8 mouse cellular contexts compared by ENCODE assay signal in genomic region chr5:136061567-136061966, GRCm38 (mm10). TPM values are rescaled to one million over a fixed set of nuclear protein-coding genes. Genes with fewer than 3 reads are reported as not detected.
DNase-seq lines count a peak whose midpoint lies in the region; ATAC-seq and TF ChIP-seq lines count a peak whose summit lies in the region.

No protein-coding gene starts in this region.

- intact Hi-C loops in gastrocnemius, postnatal 14 days (cut with DNase I; ENCODE audit: low total_unique reads): no loop called here

- peak overlapping the region; percentile 10; the same call in 1 of the 2 replicates for H3K27ac ChIP-seq in midbrain, embryonic 10.5 days (replicated peaks)
- no peak overlapping the region for H3K27ac ChIP-seq in midbrain, embryonic 15.5 days
- H3K27ac ChIP-seq in kidney, embryonic 16.5 days (ENCODE audit: low read length): no peak overlapping the region
- no peak overlapping the region for H3K27ac ChIP-seq in liver, embryonic 14.5 days

- no peaks in the 10 kb centered on the region for H3K36me3 ChIP-seq in midbrain, embryonic 10.5 days
- no peaks in the 10 kb centered on the region for H3K36me3 ChIP-seq in midbrain, embryonic 15.5 days (replicated peaks)
- no peaks in the 10 kb centered on the region for H3K36me3 ChIP-seq in kidney, embryonic 16.5 days (ENCODE audit: insufficient read depth, low read length)
- H3K36me3 ChIP-seq in liver, embryonic 14.5 days (replicated peaks; ENCODE audit: control insufficient read depth, insufficient read depth, low read depth): no peaks in the 10 kb centered on the region

- peak; percentile 97 for TF ChIP-seq CTCF in liver, embryonic 14.5 days (IDR thresholded peaks at IDR 0.05; ENCODE audit: low read depth)

- ATAC-seq in midbrain, embryonic 15.5 days (replicated peaks): no peak
- peak; percentile 42; the same call in 1 of the 2 replicates for ATAC-seq in kidney, embryonic 16.5 days (ENCODE audit: low FRiP score, low TSS enrichment)
- ATAC-seq in liver, embryonic 14.5 days (ENCODE audit: insufficient read depth): no peak

- DNase-seq in midbrain, embryonic 10.5 days (ENCODE audit: low spot score): peak; percentile 83
- peak; percentile 56 to 73 for DNase-seq in cerebellum, adult 18-20 months
- DNase-seq in gastrocnemius, postnatal 14 days: peak; percentile 82
- peak in 2 of 3 experiments; percentile 18 to 22 for DNase-seq in liver, embryonic 14.5 days (ENCODE audit: low read depth in 3 of 3, low spot score in 3 of 3)
- peak; percentile 81 for DNase-seq in ovary, postnatal 10 days (ENCODE audit: low spot score)
- peak; percentile 71 for DNase-seq in thymus, postnatal 0 days (ENCODE audit: low spot score)

- WGBS in midbrain, embryonic 10.5 days: 16% methylated on average over 12 of the region's 12 CpGs
- WGBS in midbrain, embryonic 15.5 days: 9% methylated on average over 12 of the region's 12 CpGs
- 13% methylated on average over 12 of the region's 12 CpGs for WGBS in kidney, embryonic 16.5 days
- WGBS in liver, embryonic 14.5 days (ENCODE audit: insufficient replicate concordance): 10% methylated on average over 12 of the region's 12 CpGs

- no peaks in the 10 kb centered on the region for H3K9me3 ChIP-seq in midbrain, embryonic 10.5 days (replicated peaks)
- H3K9me3 ChIP-seq in midbrain, embryonic 15.5 days: no peaks in the 10 kb centered on the region
- no peaks in the 10 kb centered on the region for H3K9me3 ChIP-seq in kidney, embryonic 16.5 days (ENCODE audit: low read length)
- H3K9me3 ChIP-seq in liver, embryonic 14.5 days (ENCODE audit: control insufficient read depth, low read length): no peaks in the 10 kb centered on the region

- no peak overlapping the region for H3K4me3 ChIP-seq in midbrain, embryonic 10.5 days
- H3K4me3 ChIP-seq in midbrain, embryonic 15.5 days: no peak overlapping the region
- no peak overlapping the region for H3K4me3 ChIP-seq in kidney, embryonic 16.5 days (ENCODE audit: low read length)
- H3K4me3 ChIP-seq in liver, embryonic 14.5 days (ENCODE audit: insufficient read depth in 1 of 2, low read depth in 2 of 2, low read length in 2 of 2): no peak overlapping the region

- peaks cover 19% of the 10 kb centered on the region for H3K4me1 ChIP-seq in midbrain, embryonic 10.5 days
- no peaks in the 10 kb centered on the region for H3K4me1 ChIP-seq in midbrain, embryonic 15.5 days
- peaks cover 12% of the 10 kb centered on the region for H3K4me1 ChIP-seq in kidney, embryonic 16.5 days (ENCODE audit: insufficient read depth, low read length)
- H3K4me1 ChIP-seq in liver, embryonic 14.5 days (replicated peaks; ENCODE audit: control insufficient read depth in 2 of 2, insufficient read depth in 2 of 2, low read length in 1 of 2): no peaks in the 10 kb centered on the region

- H3K4me2 ChIP-seq in midbrain, embryonic 15.5 days: no peak overlapping the region
- H3K4me2 ChIP-seq in kidney, embryonic 16.5 days (replicated peaks; ENCODE audit: low read depth, low read length): no peak overlapping the region
- H3K4me2 ChIP-seq in liver, embryonic 14.5 days (ENCODE audit: low read depth): no peak overlapping the region

- H3K27me3 ChIP-seq in midbrain, embryonic 10.5 days (ENCODE audit: low read depth, poor library complexity, severe bottlenecking): peaks cover 20% of the 10 kb centered on the region; the same call in 1 of the 2 replicates
- H3K27me3 ChIP-seq in midbrain, embryonic 15.5 days (replicated peaks): no peaks in the 10 kb centered on the region
- H3K27me3 ChIP-seq in kidney, embryonic 16.5 days (ENCODE audit: insufficient read depth, low read length): no peaks in the 10 kb centered on the region
- no peaks in the 10 kb centered on the region for H3K27me3 ChIP-seq in liver, embryonic 14.5 days (ENCODE audit: control insufficient read depth, insufficient read depth, low read length)

- no peak overlapping the region for H3K9ac ChIP-seq in midbrain, embryonic 15.5 days
- peak overlapping the region; percentile 51 for H3K9ac ChIP-seq in kidney, embryonic 16.5 days (replicated peaks; ENCODE audit: low read length)
- no peak overlapping the region for H3K9ac ChIP-seq in liver, embryonic 14.5 days (replicated peaks)

- TF ChIP-seq EP300 in liver, embryonic 14.5 days (IDR thresholded peaks at IDR 0.05; ENCODE audit: low read depth): no peak

RNA-seq across cellular contexts. Expression of gene Upk3bl, which starts 7.3 kb away (rescaled TPM):
- polyA plus RNA-seq in midbrain, embryonic 10.5 days (2016; fragmentation: Nextera tagmentation; extraction: Ambion mirVana): 0.50 and 0.72 TPM in 2 replicates
- polyA plus RNA-seq in midbrain, embryonic 15.5 days (2015; fragmentation: Nextera tagmentation; extraction: Ambion mirVana): not detected in 2 replicates
- total RNA-seq in gastrocnemius, postnatal 14 days (2021): under 1 TPM in 1 of 2 experiments, not detected in 1; 0.27 TPM
- 2.2 and 3.6 TPM in 2 replicates for polyA plus RNA-seq in kidney, embryonic 16.5 days (2015; fragmentation: Nextera tagmentation; extraction: Ambion mirVana)
- polyA plus RNA-seq in liver, embryonic 14.5 days (2012; rRNA removed): 0.10 TPM in 1 of 2 replicates, not detected in the other
- not detected in 2 replicates for polyA plus RNA-seq in liver, embryonic 14.5 days (2014; fragmentation: Nextera tagmentation; extraction: Ambion mirVana)
- polyA plus RNA-seq in thymus, postnatal 0 days (2015; fragmentation: Nextera tagmentation; extraction: Ambion mirVana): 2.1 and 8.2 TPM in 2 replicates

RNA-seq across cellular contexts. Expression of gene Rasa4, which starts 22.1 kb away (rescaled TPM):
- polyA plus RNA-seq in midbrain, embryonic 10.5 days (2016; fragmentation: Nextera tagmentation; extraction: Ambion mirVana): 3.6 and 6.3 TPM in 2 replicates
- polyA plus RNA-seq in midbrain, embryonic 15.5 days (2015; fragmentation: Nextera tagmentation; extraction: Ambion mirVana): 22.0 and 22.8 TPM in 2 replicates
- total RNA-seq in gastrocnemius, postnatal 14 days (2021): 10 to 100 TPM; 14.6 to 15.3 TPM
- polyA plus RNA-seq in kidney, embryonic 16.5 days (2015; fragmentation: Nextera tagmentation; extraction: Ambion mirVana): 15.9 and 18.5 TPM in 2 replicates
- polyA plus RNA-seq in liver, embryonic 14.5 days (2012; rRNA removed): 1.4 and 1.5 TPM in 2 replicates
- polyA plus RNA-seq in liver, embryonic 14.5 days (2014; fragmentation: Nextera tagmentation; extraction: Ambion mirVana): 0.85 and 0.93 TPM in 2 replicates
- 11.2 and 13.3 TPM in 2 replicates for polyA plus RNA-seq in thymus, postnatal 0 days (2015; fragmentation: Nextera tagmentation; extraction: Ambion mirVana)

RNA-seq across cellular contexts. Expression of gene Upk3b, which starts 23.3 kb away (rescaled TPM):
- 0.10 TPM in 1 of 2 replicates, not detected in the other for polyA plus RNA-seq in midbrain, embryonic 10.5 days (2016; fragmentation: Nextera tagmentation; extraction: Ambion mirVana)
- polyA plus RNA-seq in midbrain, embryonic 15.5 days (2015; fragmentation: Nextera tagmentation; extraction: Ambion mirVana): not detected in 2 replicates
- not detected for total RNA-seq in gastrocnemius, postnatal 14 days (2021)
- polyA plus RNA-seq in kidney, embryonic 16.5 days (2015; fragmentation: Nextera tagmentation; extraction: Ambion mirVana): 3.6 and 6.1 TPM in 2 replicates
- polyA plus RNA-seq in liver, embryonic 14.5 days (2012; rRNA removed): 2.0 and 2.5 TPM in 2 replicates
- 2.1 and 2.4 TPM in 2 replicates for polyA plus RNA-seq in liver, embryonic 14.5 days (2014; fragmentation: Nextera tagmentation; extraction: Ambion mirVana)
- polyA plus RNA-seq in thymus, postnatal 0 days (2015; fragmentation: Nextera tagmentation; extraction: Ambion mirVana): 0.32 and 0.48 TPM in 2 replicates

RNA-seq across cellular contexts. Expression of gene Polr2j, which starts 54.9 kb away (rescaled TPM):
- polyA plus RNA-seq in midbrain, embryonic 10.5 days (2016; fragmentation: Nextera tagmentation; extraction: Ambion mirVana): 286 and 311 TPM in 2 replicates
- polyA plus RNA-seq in midbrain, embryonic 15.5 days (2015; fragmentation: Nextera tagmentation; extraction: Ambion mirVana): 196 and 200 TPM in 2 replicates
- total RNA-seq in gastrocnemius, postnatal 14 days (2021): 10 to 100 TPM; 52.9 to 66.0 TPM
- polyA plus RNA-seq in kidney, embryonic 16.5 days (2015; fragmentation: Nextera tagmentation; extraction: Ambion mirVana): 243 and 245 TPM in 2 replicates
- 94.0 and 101 TPM in 2 replicates for polyA plus RNA-seq in liver, embryonic 14.5 days (2012; rRNA removed)
- 160 and 167 TPM in 2 replicates for polyA plus RNA-seq in liver, embryonic 14.5 days (2014; fragmentation: Nextera tagmentation; extraction: Ambion mirVana)
- 312 and 321 TPM in 2 replicates for polyA plus RNA-seq in thymus, postnatal 0 days (2015; fragmentation: Nextera tagmentation; extraction: Ambion mirVana)

Comparison
In these comparisons a context has a peak if more than half of its experiments do, and no peak if none do; other contexts are left out.
1. DNase-seq: peak in every context shown above with its lines; median percentile 83 in midbrain, embryonic 10.5 days; 82 in gastrocnemius, postnatal 14 days; 81 in ovary, postnatal 10 days; 71 in thymus, postnatal 0 days; 64 in cerebellum, adult 18-20 months; 20 in liver, embryonic 14.5 days.